In the genomic region with DNA sequence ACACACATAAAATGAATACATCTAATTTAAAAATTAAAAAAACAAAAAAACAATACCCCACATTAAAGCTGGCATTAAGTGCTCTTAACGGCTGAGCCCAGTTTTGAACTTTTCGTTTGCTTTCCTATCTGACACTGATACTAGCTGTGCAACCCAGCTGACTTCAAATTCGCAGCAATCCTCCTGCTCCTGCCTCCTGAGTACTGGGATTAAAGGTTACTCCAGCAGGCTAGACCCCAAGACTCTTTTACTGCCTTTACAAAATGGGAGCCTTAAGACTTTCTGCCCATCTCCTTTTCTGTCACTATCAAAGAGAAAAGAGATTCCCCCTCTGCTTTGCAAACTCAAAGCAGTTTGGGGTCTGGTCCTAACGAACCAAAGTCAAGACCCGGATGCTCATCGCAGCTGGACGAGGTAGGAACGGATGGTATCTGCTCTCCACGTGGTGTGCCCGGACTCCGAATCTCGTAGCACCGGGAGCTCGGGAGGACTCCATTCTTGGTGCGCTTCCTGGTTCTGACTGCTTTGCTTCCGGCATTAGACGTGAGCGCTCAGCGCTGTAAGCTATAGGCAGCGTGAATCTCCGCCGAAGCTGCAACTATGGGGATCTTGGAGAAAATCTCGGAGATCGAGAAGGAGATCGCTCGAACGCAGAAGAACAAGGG, we compare ENCODE assay signal across 8 mouse cellular contexts. TPM values are rescaled to one million over a fixed set of nuclear protein-coding genes. Genes with fewer than 3 reads are reported as not detected.
DNase-seq lines count a peak whose midpoint lies in the region; ATAC-seq lines count a peak whose summit lies in the region.

Gene Drg2 (plus strand): TSS at position 512 of the 665 bp plus-strand sequence.

- WGBS in hindbrain, embryonic 12.5 days, result 6% methylated on average over 27 of the region's 27 CpGs

- peaks cover 11% of the 10 kb centered on the region for H3K4me1 ChIP-seq in hindbrain, embryonic 12.5 days

- DNase-seq in NIH3T3 (ENCODE audit: low read depth), result peak; percentile 96
- peak; percentile 92 to 94 for DNase-seq in cerebellum, postnatal 10 days
- DNase-seq in frontal cortex, postnatal 10 days (ENCODE audit: low spot score in 2 of 2), result peak; percentile 79 to 87
- DNase-seq in layer of hippocampus, postnatal 14 days (ENCODE audit: low spot score in 2 of 2), result peak; percentile 91 to 93
- DNase-seq in lung, postnatal 14 days, result peak; percentile 89
- DNase-seq in retina, adult 2 months (ENCODE audit: low read depth, low spot score), result peak; percentile 88
- DNase-seq in thymus, postnatal 36 days, result peak; percentile 87 to 89

- no peaks in the 10 kb centered on the region for H3K9me3 ChIP-seq in hindbrain, embryonic 12.5 days (replicated peaks)

- peak within 1 kb of the TSS; percentile 90 for H3K9ac ChIP-seq in hindbrain, embryonic 12.5 days

- no peaks in the 10 kb centered on the region for H3K27me3 ChIP-seq in hindbrain, embryonic 12.5 days

- H3K36me3 ChIP-seq in hindbrain, embryonic 12.5 days, result peaks cover 30% of the 10 kb centered on the region

- peak within 1 kb of the TSS; percentile 94 for H3K4me2 ChIP-seq in hindbrain, embryonic 12.5 days (replicated peaks)

- peak within 1 kb of the TSS; percentile 79 for H3K4me3 ChIP-seq in hindbrain, embryonic 12.5 days

- peak within 1 kb of the TSS; percentile 66; the same call in 1 of the 2 replicates for H3K27ac ChIP-seq in hindbrain, embryonic 12.5 days

- peak; percentile 88 for ATAC-seq in hindbrain, embryonic 12.5 days (ENCODE audit: low FRiP score)

RNA-seq across cellular contexts. Expression of gene Drg2, which starts in this region (rescaled TPM):
- polyA plus RNA-seq in hindbrain, embryonic 12.5 days (2016; fragmentation: Nextera tagmentation; extraction: Ambion mirVana), result 94.4 and 96.7 TPM in 2 replicates
- 10 to 100 TPM; 71.9 to 76.9 TPM for total RNA-seq in layer of hippocampus, postnatal 14 days (2021)

Comparison
In these comparisons a context has a peak if more than half of its experiments do, and no peak if none do; other contexts are left out.
1. Peak in every context shown above with its lines: DNase-seq, ATAC-seq, H3K4me3 ChIP-seq and H3K27ac ChIP-seq.